Mouse (Mus musculus): ENCODE measurements at regions not wholly inside any gene's neighbourhood (a gene's known extent, or its start where the extent isn't known, plus 50 kb on each side); places are given as distances from the start of the nearest gene placed in this dataset.

GRCm38 (mm10) chr11:38224300-38224699 lies 988.5 kb upstream of the Tenm2 start:
- no peak for ATAC-seq (ENCODE audit: low TSS enrichment)

- no peak for ATAC-seq (ENCODE audit: low TSS enrichment)
These were observed 967.6 kb upstream of the Tenm2 start for GRCm38 (mm10) chr11:38203347-38203746.

GRCm38 (mm10) chr11:38201136-38201741 lies 965.5 kb upstream of the Tenm2 start:
- ATAC-seq (ENCODE audit: low TSS enrichment): no peak

- peak; percentile 88 for ATAC-seq (ENCODE audit: low TSS enrichment)
These were observed 958.0 kb upstream of the Tenm2 start for GRCm38 (mm10) chr11:38193719-38194118.

GRCm38 (mm10) chr11:38191895-38192547 lies 956.3 kb upstream of the Tenm2 start:
- ATAC-seq (ENCODE audit: low TSS enrichment): no peak

GRCm38 (mm10) chr11:38191437-38191836 lies 955.7 kb upstream of the Tenm2 start:
- ATAC-seq (ENCODE audit: low TSS enrichment): no peak

GRCm38 (mm10) chr11:38170721-38171120 lies 935.0 kb upstream of the Tenm2 start:
- no peak for ATAC-seq (ENCODE audit: low TSS enrichment)

- ATAC-seq (ENCODE audit: low TSS enrichment): no peak
These were observed 922.5 kb upstream of the Tenm2 start for GRCm38 (mm10) chr11:38158310-38158709.

GRCm38 (mm10) chr11:38156944-38157343 lies 921.2 kb upstream of the Tenm2 start:
- ATAC-seq (ENCODE audit: low TSS enrichment): no peak

- no peak for ATAC-seq (ENCODE audit: low TSS enrichment)
These were observed 919.9 kb upstream of the Tenm2 start for GRCm38 (mm10) chr11:38155706-38156105.

GRCm38 (mm10) chr11:38143436-38143835 lies 907.7 kb upstream of the Tenm2 start:
- no peak for ATAC-seq (ENCODE audit: low TSS enrichment)

GRCm38 (mm10) chr11:38128851-38129250 lies 893.1 kb upstream of the Tenm2 start:
- ATAC-seq (ENCODE audit: low TSS enrichment): no peak

- ATAC-seq (ENCODE audit: low TSS enrichment): no peak
These were observed 888.1 kb upstream of the Tenm2 start for GRCm38 (mm10) chr11:38123789-38124330.

- ATAC-seq (ENCODE audit: low TSS enrichment): no peak
These were observed 886.7 kb upstream of the Tenm2 start for GRCm38 (mm10) chr11:38122474-38122873.

- no peak for ATAC-seq (ENCODE audit: low TSS enrichment)
These were observed 885.4 kb upstream of the Tenm2 start for GRCm38 (mm10) chr11:38121051-38121616.

- ATAC-seq (ENCODE audit: low TSS enrichment): no peak
These were observed 882.0 kb upstream of the Tenm2 start for GRCm38 (mm10) chr11:38117741-38118140.

- ATAC-seq (ENCODE audit: low TSS enrichment): peak; percentile 52
These were observed 856.4 kb upstream of the Tenm2 start for GRCm38 (mm10) chr11:38092202-38092601.

GRCm38 (mm10) chr11:38075171-38075732 lies 839.5 kb upstream of the Tenm2 start:
- ATAC-seq (ENCODE audit: low TSS enrichment): 0 out of 2 replicates have a peak, but pooled peaks have one; percentile 27

- ATAC-seq (ENCODE audit: low TSS enrichment): peak; percentile 91
These were observed 833.9 kb upstream of the Tenm2 start for GRCm38 (mm10) chr11:38069635-38070034.

- peak; percentile 84 for ATAC-seq (ENCODE audit: low TSS enrichment)
These were observed 831.9 kb upstream of the Tenm2 start for GRCm38 (mm10) chr11:38067682-38068081.

- ATAC-seq (ENCODE audit: low TSS enrichment): no peak
These were observed 830.3 kb upstream of the Tenm2 start for GRCm38 (mm10) chr11:38066091-38066490.

GRCm38 (mm10) chr11:38060105-38060504 lies 824.3 kb upstream of the Tenm2 start:
- ATAC-seq (ENCODE audit: low TSS enrichment): peak; percentile 50

GRCm38 (mm10) chr11:38058896-38059295 lies 823.1 kb upstream of the Tenm2 start:
- ATAC-seq (ENCODE audit: low TSS enrichment): no peak
